Mouse (Mus musculus): Measurements from ENCODE around the gene Fgfr2. TPM values are rescaled to one million over a fixed set of nuclear protein-coding genes. Genes with fewer than 3 reads are reported as not detected.
"Not testable (repeated sequence)": the region's sequence is repeated elsewhere in the genome, so short reads cannot be mapped to it uniquely, and the experiment has no call there.

Fgfr2 gene
- total and polyA plus RNA-seq, 2 experiments from 2014 or later = 17.1 to 47.6 TPM

- no peak overlapping the region for H3K4me3 ChIP-seq (ENCODE audit: low read depth, low read length)
- no peaks in the 10 kb centered on the region for H3K9me3 ChIP-seq (ENCODE audit: low read length)
- H3K27me3 ChIP-seq (ENCODE audit: insufficient read depth, low read length) = no peaks in the 10 kb centered on the region
- no peak overlapping the region for H3K27ac ChIP-seq (ENCODE audit: low read depth, low read length)
- DNase-seq (no peak), ATAC-seq (no peak)
- 41% methylated on average over 4 of the region's 4 CpGs for WGBS
- H3K4me1 ChIP-seq (ENCODE audit: insufficient read depth) = no peaks in the 10 kb centered on the region
- H3K9ac ChIP-seq = no peak overlapping the region
- H3K36me3 ChIP-seq (ENCODE audit: insufficient read depth) = no peaks in the 10 kb centered on the region
- peak; percentile 45 for TF ChIP-seq CTCF (IDR thresholded peaks at IDR 0.05; ENCODE audit: low read depth)
- no peak overlapping the region for H3K4me2 ChIP-seq (ENCODE audit: low read depth)
These were observed 615.8 kb downstream of the Fgfr2 start for GRCm38 (mm10) chr7:132507361-132507760.

- H3K9ac ChIP-seq = no peak overlapping the region
- WGBS = 71% methylated on average over 5 of the region's 5 CpGs
- no peaks in the 10 kb centered on the region for H3K4me1 ChIP-seq (ENCODE audit: insufficient read depth)
- no peak for ATAC-seq
- H3K4me2 ChIP-seq (ENCODE audit: low read depth) = no peak overlapping the region
- no peaks in the 10 kb centered on the region for H3K27me3 ChIP-seq (ENCODE audit: insufficient read depth, low read length)
- no peak overlapping the region for H3K27ac ChIP-seq (ENCODE audit: low read depth, low read length)
- no peaks in the 10 kb centered on the region for H3K36me3 ChIP-seq (ENCODE audit: insufficient read depth)
- TF ChIP-seq CTCF (IDR thresholded peaks at IDR 0.05; ENCODE audit: low read depth) = no peak
- H3K9me3 ChIP-seq (ENCODE audit: low read length) = no peaks in the 10 kb centered on the region
- DNase-seq = no peak
- no peak overlapping the region for H3K4me3 ChIP-seq (ENCODE audit: low read depth, low read length)
These were observed 616.9 kb downstream of the Fgfr2 start for GRCm38 (mm10) chr7:132506226-132506625.

- not testable (repeated sequence) for H3K9ac ChIP-seq; H3K36me3 ChIP-seq (ENCODE audit: insufficient read depth); H3K4me3 ChIP-seq (ENCODE audit: low read depth, low read length); H3K9me3 ChIP-seq (ENCODE audit: low read length); ATAC-seq; H3K27me3 ChIP-seq (ENCODE audit: insufficient read depth, low read length); H3K27ac ChIP-seq (ENCODE audit: low read depth, low read length); H3K4me2 ChIP-seq (ENCODE audit: low read depth); H3K4me1 ChIP-seq (ENCODE audit: insufficient read depth); DNase-seq
These were observed 620.7 kb downstream of the Fgfr2 start for GRCm38 (mm10) chr7:132502445-132502844.

GRCm38 (mm10) chr7:132497142-132497541 is 626.0 kb downstream of the Fgfr2 start:
- H3K9me3 ChIP-seq (ENCODE audit: low read length) = no peaks in the 10 kb centered on the region
- no peak overlapping the region for H3K4me2 ChIP-seq (ENCODE audit: low read depth)
- TF ChIP-seq CTCF (IDR thresholded peaks at IDR 0.05; ENCODE audit: low read depth) = no peak
- no peak overlapping the region for H3K4me3 ChIP-seq (ENCODE audit: low read depth, low read length)
- no peaks in the 10 kb centered on the region for H3K27me3 ChIP-seq (ENCODE audit: insufficient read depth, low read length)
- H3K9ac ChIP-seq = no peak overlapping the region
- no peak overlapping the region for H3K27ac ChIP-seq (ENCODE audit: low read depth, low read length)
- no peaks in the 10 kb centered on the region for H3K4me1 ChIP-seq (ENCODE audit: insufficient read depth)
- 96% methylated on average over 3 of the region's 3 CpGs for WGBS
- no peak for ATAC-seq
- no peaks in the 10 kb centered on the region for H3K36me3 ChIP-seq (ENCODE audit: insufficient read depth)
- no peak for DNase-seq

GRCm38 (mm10) chr7:132494263-132494662 is 628.9 kb downstream of the Fgfr2 start:
- Histone ChIP-seq H3K9ac (no peak overlapping the region), H3K27ac (ENCODE audit: low read depth, low read length) (no peak overlapping the region), H3K27me3 (ENCODE audit: insufficient read depth, low read length) (no peaks in the 10 kb centered on the region), H3K9me3 (ENCODE audit: low read length) (no peaks in the 10 kb centered on the region), H3K4me1 (ENCODE audit: insufficient read depth) (no peaks in the 10 kb centered on the region), H3K36me3 (ENCODE audit: insufficient read depth) (no peaks in the 10 kb centered on the region), H3K4me2 (ENCODE audit: low read depth) (no peak overlapping the region), H3K4me3 (ENCODE audit: low read depth, low read length) (no peak overlapping the region)
- DNase-seq (no peak), ATAC-seq (no peak)
- no peak for TF ChIP-seq CTCF (IDR thresholded peaks at IDR 0.05; ENCODE audit: low read depth)
- WGBS = 84% methylated on average over 4 of the region's 4 CpGs

- Histone ChIP-seq H3K4me3 (ENCODE audit: low read depth, low read length) (no peak overlapping the region), H3K36me3 (ENCODE audit: insufficient read depth) (no peaks in the 10 kb centered on the region), H3K9me3 (ENCODE audit: low read length) (no peaks in the 10 kb centered on the region), H3K4me2 (ENCODE audit: low read depth) (no peak overlapping the region), H3K27me3 (ENCODE audit: insufficient read depth, low read length) (no peaks in the 10 kb centered on the region), H3K27ac (ENCODE audit: low read depth, low read length) (no peak overlapping the region), H3K4me1 (ENCODE audit: insufficient read depth) (no peaks in the 10 kb centered on the region), H3K9ac (no peak overlapping the region)
- 79% methylated on average over 3 of the region's 3 CpGs for WGBS
- DNase-seq = no peak
- ATAC-seq = no peak
- TF ChIP-seq CTCF (IDR thresholded peaks at IDR 0.05; ENCODE audit: low read depth) = no peak
These were observed 629.5 kb downstream of the Fgfr2 start for GRCm38 (mm10) chr7:132493632-132494031.

- no peaks in the 10 kb centered on the region for H3K4me1 ChIP-seq (ENCODE audit: insufficient read depth)
- no peak overlapping the region for H3K9ac ChIP-seq
- no peak for DNase-seq
- H3K4me3 ChIP-seq (ENCODE audit: low read depth, low read length) = no peak overlapping the region
- H3K9me3 ChIP-seq (ENCODE audit: low read length) = no peaks in the 10 kb centered on the region
- no peak overlapping the region for H3K4me2 ChIP-seq (ENCODE audit: low read depth)
- TF ChIP-seq CTCF (IDR thresholded peaks at IDR 0.05; ENCODE audit: low read depth) = no peak
- ATAC-seq = no peak
- H3K27me3 ChIP-seq (ENCODE audit: insufficient read depth, low read length) = no peaks in the 10 kb centered on the region
- no peaks in the 10 kb centered on the region for H3K36me3 ChIP-seq (ENCODE audit: insufficient read depth)
- 97% methylated on average over 7 of the region's 7 CpGs for WGBS
- no peak overlapping the region for H3K27ac ChIP-seq (ENCODE audit: low read depth, low read length)
These were observed 631.2 kb downstream of the Fgfr2 start for GRCm38 (mm10) chr7:132491902-132492301.

GRCm38 (mm10) chr7:132487361-132487760 is 635.8 kb downstream of the Fgfr2 start:
- H3K4me1 ChIP-seq (ENCODE audit: insufficient read depth) = no peaks in the 10 kb centered on the region
- H3K27me3 ChIP-seq (ENCODE audit: insufficient read depth, low read length) = no peaks in the 10 kb centered on the region
- H3K27ac ChIP-seq (ENCODE audit: low read depth, low read length) = no peak overlapping the region
- 64% methylated on average over 6 of the region's 6 CpGs for WGBS
- no peak for TF ChIP-seq CTCF (IDR thresholded peaks at IDR 0.05; ENCODE audit: low read depth)
- no peak overlapping the region for H3K4me3 ChIP-seq (ENCODE audit: low read depth, low read length)
- H3K9me3 ChIP-seq (ENCODE audit: low read length) = no peaks in the 10 kb centered on the region
- H3K9ac ChIP-seq = no peak overlapping the region
- no peak for DNase-seq
- no peak overlapping the region for H3K4me2 ChIP-seq (ENCODE audit: low read depth)
- no peak for ATAC-seq
- H3K36me3 ChIP-seq (ENCODE audit: insufficient read depth) = no peaks in the 10 kb centered on the region

Measured in forebrain, postnatal 0 days (tissue).